Mouse (Mus musculus): ENCODE results near the gene Batf. TPM values are rescaled to one million over a fixed set of nuclear protein-coding genes. Genes with fewer than 3 reads are reported as not detected.

Gene Batf
- total RNA-seq, 1 experiment from 2014 or later = 31.9 TPM

Other genes starting within 250 kb of the Batf start
- 421 and 492 TPM in 2 replicates for gene Fos, start 212.8 kb upstream of the Batf start, total RNA-seq (2017)
- 16.7 and 20.9 TPM in 2 replicates for gene Jdp2, start 87.6 kb upstream of the Batf start, total RNA-seq (2017)
- gene Flvcr2, start 59.9 kb downstream of the Batf start, total RNA-seq (2017) = 0.41 TPM in 1 of 2 replicates, not detected in the other
- gene Erg28, start 137.9 kb downstream of the Batf start, total RNA-seq (2017) = 83.4 and 106 TPM in 2 replicates
- gene Ttll5, start 138.0 kb downstream of the Batf start, total RNA-seq (2017) = 23.3 and 27.6 TPM in 2 replicates